Comparison of ENCODE assay signal across 16 mouse cellular contexts in the genomic region with DNA sequence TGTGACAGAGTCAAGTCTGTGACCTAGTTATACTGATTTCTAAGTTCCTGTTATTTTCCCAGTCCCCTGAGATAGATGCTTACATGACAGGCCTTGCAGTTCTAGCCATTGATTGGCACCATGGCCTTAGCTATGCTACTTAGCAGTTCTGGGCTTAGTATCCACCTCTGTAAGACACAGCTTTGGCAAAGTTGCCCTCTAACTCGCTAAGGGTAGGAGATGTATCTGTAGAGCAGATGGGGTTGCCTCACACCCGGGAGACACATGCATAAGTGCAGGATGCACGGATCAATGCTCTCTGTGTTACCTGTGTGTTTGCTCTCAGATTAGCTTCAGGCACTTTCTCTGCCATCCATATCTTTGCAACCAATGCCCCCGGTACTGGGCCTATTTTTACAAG. TPM values are rescaled to one million over a fixed set of nuclear protein-coding genes. Genes with fewer than 3 reads are reported as not detected.
DNase-seq lines count a peak whose midpoint lies in the region; ATAC-seq lines count a peak whose summit lies in the region.
"Had no signal": no experiment of that assay in that cellular context is flagged by ENCODE, and none has a peak within 500 bp of the region (broad histone marks: within the 10 kb centered on the region; RNA-seq: fewer than 3 reads in every experiment).

No protein-coding gene starts in this region.

- no peak overlapping the region for H3K9ac ChIP-seq in embryonic facial prominence, embryonic 14.5 days (ENCODE audit: low read depth, low read length)
- H3K9ac ChIP-seq in heart, embryonic 15.5 days: no peak overlapping the region
- no peak overlapping the region for H3K9ac ChIP-seq in heart, embryonic 11.5 days (ENCODE audit: low read depth, low read length)
- H3K9ac ChIP-seq in kidney, embryonic 15.5 days: no peak overlapping the region
- H3K9ac ChIP-seq: forebrain, embryonic 15.5 days; hindbrain, embryonic 15.5 days had no signal

- WGBS in embryonic facial prominence, embryonic 14.5 days: 77% methylated on average over 4 of the region's 4 CpGs
- WGBS in embryonic facial prominence, embryonic 10.5 days: 82% methylated on average over 4 of the region's 4 CpGs
- WGBS in heart, embryonic 15.5 days: 69% methylated on average over 4 of the region's 4 CpGs
- WGBS in heart, embryonic 11.5 days (ENCODE audit: insufficient replicate concordance): 75% methylated on average over 4 of the region's 4 CpGs
- 59% methylated on average over 4 of the region's 4 CpGs for WGBS in kidney, embryonic 15.5 days

- H3K4me1 ChIP-seq in embryonic facial prominence, embryonic 14.5 days (ENCODE audit: control insufficient read depth, insufficient read depth, low read length): no peaks in the 10 kb centered on the region
- H3K4me1 ChIP-seq in embryonic facial prominence, embryonic 10.5 days: no peaks in the 10 kb centered on the region
- H3K4me1 ChIP-seq in heart, embryonic 15.5 days (replicated peaks): peaks cover 10% of the 10 kb centered on the region
- H3K4me1 ChIP-seq in heart, embryonic 11.5 days (ENCODE audit: control insufficient read depth, insufficient read depth, low read length): peaks cover 8% of the 10 kb centered on the region
- peaks cover 21% of the 10 kb centered on the region for H3K4me1 ChIP-seq in kidney, embryonic 15.5 days
- H3K4me1 ChIP-seq: forebrain, embryonic 15.5 days; hindbrain, embryonic 15.5 days had no signal

- ATAC-seq in embryonic facial prominence, embryonic 14.5 days (ENCODE audit: low read depth): 0 out of 2 replicates have a peak, but pooled peaks have one; percentile 9
- no peak for ATAC-seq in heart, embryonic 15.5 days (replicated peaks; ENCODE audit: insufficient number of reproducible peaks, insufficient read depth, low FRiP score, low read depth)
- no peak for ATAC-seq in heart, embryonic 11.5 days (replicated peaks; ENCODE audit: insufficient number of reproducible peaks, low FRiP score, low TSS enrichment)
- ATAC-seq in kidney, embryonic 15.5 days (replicated peaks; ENCODE audit: low FRiP score): 0 out of 2 replicates have a peak, but pooled peaks have one; percentile 40
- ATAC-seq: CD4-positive, CD25-positive, alpha-beta regulatory T cell, adult 4 months; forebrain, embryonic 15.5 days had no signal

- H3K4me2 ChIP-seq in embryonic facial prominence, embryonic 14.5 days (ENCODE audit: low read depth, low read length): no peak overlapping the region
- peak overlapping the region; percentile 16 for H3K4me2 ChIP-seq in heart, embryonic 15.5 days
- H3K4me2 ChIP-seq in heart, embryonic 11.5 days: no peak overlapping the region
- no peak overlapping the region for H3K4me2 ChIP-seq in kidney, embryonic 15.5 days
- H3K4me2 ChIP-seq: forebrain, embryonic 15.5 days; hindbrain, embryonic 15.5 days had no signal

- no peak overlapping the region for H3K27ac ChIP-seq in embryonic facial prominence, embryonic 14.5 days (replicated peaks; ENCODE audit: low read depth, low read length)
- H3K27ac ChIP-seq in embryonic facial prominence, embryonic 10.5 days (replicated peaks): no peak overlapping the region
- H3K27ac ChIP-seq in heart, embryonic 15.5 days: no peak overlapping the region
- H3K27ac ChIP-seq in heart, embryonic 11.5 days (ENCODE audit: low read depth, low read length): no peak overlapping the region
- no peak overlapping the region; the same call in 1 of the 2 replicates for H3K27ac ChIP-seq in kidney, embryonic 15.5 days
- H3K27ac ChIP-seq: forebrain, embryonic 15.5 days; hindbrain, embryonic 15.5 days had no signal

- H3K27me3 ChIP-seq in embryonic facial prominence, embryonic 14.5 days (replicated peaks; ENCODE audit: control insufficient read depth, insufficient read depth, low read length): no peaks in the 10 kb centered on the region
- H3K27me3 ChIP-seq in embryonic facial prominence, embryonic 10.5 days (replicated peaks; ENCODE audit: low read depth, poor library complexity, severe bottlenecking): no peaks in the 10 kb centered on the region
- H3K27me3 ChIP-seq in heart, embryonic 15.5 days: no peaks in the 10 kb centered on the region
- 0 out of 2 replicates have a peak, but pooled peaks cover 3% of the 10 kb centered on the region for H3K27me3 ChIP-seq in heart, embryonic 11.5 days (ENCODE audit: control insufficient read depth, insufficient read depth, low read length)
- no peaks in the 10 kb centered on the region for H3K27me3 ChIP-seq in kidney, embryonic 15.5 days
- H3K27me3 ChIP-seq: forebrain, embryonic 15.5 days; hindbrain, embryonic 15.5 days had no signal

- no peak overlapping the region for H3K4me3 ChIP-seq in embryonic facial prominence, embryonic 14.5 days (ENCODE audit: low read depth, low read length)
- no peak overlapping the region for H3K4me3 ChIP-seq in embryonic facial prominence, embryonic 10.5 days
- H3K4me3 ChIP-seq in heart, embryonic 15.5 days: no peak overlapping the region
- H3K4me3 ChIP-seq in heart, embryonic 11.5 days (ENCODE audit: low read depth, low read length): no peak overlapping the region
- H3K4me3 ChIP-seq in kidney, embryonic 15.5 days (replicated peaks): no peak overlapping the region
- H3K4me3 ChIP-seq: forebrain, embryonic 15.5 days; hindbrain, embryonic 15.5 days had no signal

- H3K9me3 ChIP-seq in embryonic facial prominence, embryonic 14.5 days (ENCODE audit: control insufficient read depth, low read length): no peaks in the 10 kb centered on the region
- H3K9me3 ChIP-seq in embryonic facial prominence, embryonic 10.5 days: no peaks in the 10 kb centered on the region
- no peaks in the 10 kb centered on the region for H3K9me3 ChIP-seq in heart, embryonic 15.5 days (replicated peaks)
- H3K9me3 ChIP-seq in heart, embryonic 11.5 days (replicated peaks; ENCODE audit: control insufficient read depth, low read length): no peaks in the 10 kb centered on the region
- no peaks in the 10 kb centered on the region for H3K9me3 ChIP-seq in kidney, embryonic 15.5 days (replicated peaks)
- H3K9me3 ChIP-seq: forebrain, embryonic 15.5 days; hindbrain, embryonic 15.5 days had no signal

- no peak for DNase-seq in embryonic facial prominence, embryonic 14.5 days (ENCODE audit: low spot score)
- no peak for DNase-seq in embryonic facial prominence, embryonic 10.5 days (ENCODE audit: low spot score)
- no peak for DNase-seq in kidney, postnatal 14 days
- DNase-seq in retina, postnatal 1 day: peak; percentile 1
- DNase-seq in retina, embryonic 14.5 days (ENCODE audit: low spot score): no peak
- DNase-seq: adrenal gland, adult 8-10 months; B cell, adult 2 months; cerebellum, adult 2 months; gastrocnemius, postnatal 36 days had no signal

- H3K36me3 ChIP-seq in embryonic facial prominence, embryonic 14.5 days (ENCODE audit: control insufficient read depth, insufficient read depth, low read length): no peaks in the 10 kb centered on the region
- H3K36me3 ChIP-seq in embryonic facial prominence, embryonic 10.5 days (replicated peaks): no peaks in the 10 kb centered on the region
- no peaks in the 10 kb centered on the region for H3K36me3 ChIP-seq in heart, embryonic 15.5 days
- no peaks in the 10 kb centered on the region for H3K36me3 ChIP-seq in heart, embryonic 11.5 days (ENCODE audit: control insufficient read depth, insufficient read depth, low read length)
- H3K36me3 ChIP-seq in kidney, embryonic 15.5 days: no peaks in the 10 kb centered on the region
- H3K36me3 ChIP-seq: forebrain, embryonic 15.5 days; G1E; hindbrain, embryonic 15.5 days had no signal

RNA-seq across cellular contexts. Expression of a gene that starts 36.7 kb away (rescaled TPM):
- 10.9 and 12.4 TPM in 2 replicates for polyA plus RNA-seq in embryonic facial prominence, embryonic 14.5 days (2014; fragmentation: Nextera tagmentation; extraction: Ambion mirVana)
- polyA plus RNA-seq in embryonic facial prominence, embryonic 10.5 days (2016; fragmentation: Nextera tagmentation; extraction: Ambion mirVana): 19.4 and 19.9 TPM in 2 replicates
- polyA plus RNA-seq in heart, embryonic 15.5 days (2015; fragmentation: Nextera tagmentation; extraction: Ambion mirVana): 7.0 and 8.0 TPM in 2 replicates
- polyA plus RNA-seq in heart, embryonic 11.5 days (2014; fragmentation: Nextera tagmentation; extraction: Ambion mirVana): 8.6 and 8.8 TPM in 2 replicates
- 16.2 and 16.6 TPM in 2 replicates for polyA plus RNA-seq in kidney, embryonic 15.5 days (2015; fragmentation: Nextera tagmentation; extraction: Ambion mirVana)
- polyA plus RNA-seq: CD4-positive, CD25-positive, alpha-beta regulatory T cell, adult 4 months; G1E had no signal

Comparison
In these comparisons a context has a peak if more than half of its experiments do, and no peak if none do; other contexts are left out.
1. ATAC-seq: peak in embryonic facial prominence, embryonic 14.5 days (single experiment) and kidney, embryonic 15.5 days (single experiment); none in heart, embryonic 15.5 days (single experiment) and heart, embryonic 11.5 days (single experiment).